12 mouse cellular contexts compared by ENCODE assay signal in genomic region chr6:70871511-70871980, GRCm38 (mm10). TPM values are rescaled to one million over a fixed set of nuclear protein-coding genes. Genes with fewer than 3 reads are reported as not detected.
DNase-seq lines count a peak whose midpoint lies in the region; ATAC-seq and TF ChIP-seq lines count a peak whose summit lies in the region.
"Had no signal": no experiment of that assay in that cellular context is flagged by ENCODE, and none has a peak within 500 bp of the region (broad histone marks: within the 10 kb centered on the region; RNA-seq: fewer than 3 reads in every experiment).

No protein-coding gene starts in this region.

- WGBS in forebrain, embryonic 12.5 days, result 76% methylated on average over 14 of the region's 14 CpGs
- 89% methylated on average over 14 of the region's 14 CpGs for WGBS in forebrain, embryonic 10.5 days
- WGBS in lung, adult 2 months, result 44% methylated on average over 14 of the region's 14 CpGs
- 53% methylated on average over 14 of the region's 14 CpGs for WGBS in neural tube, embryonic 15.5 days

- H3K27ac ChIP-seq in forebrain, embryonic 12.5 days, result 0 out of 2 replicates have a peak overlapping the region, but pooled peaks have one; percentile 46
- H3K27ac ChIP-seq in forebrain, embryonic 10.5 days, result no peak overlapping the region; the same call in 1 of the 2 replicates
- H3K27ac ChIP-seq in neural tube, embryonic 15.5 days (replicated peaks), result no peak overlapping the region

- no peak for TF ChIP-seq CTCF in lung, adult 2 months (IDR thresholded peaks at IDR 0.05; ENCODE audit: insufficient read depth, low read length)

- H3K4me2 ChIP-seq in forebrain, embryonic 12.5 days, result 0 out of 2 replicates have a peak overlapping the region, but pooled peaks have one; percentile 15
- H3K4me2 ChIP-seq in neural tube, embryonic 15.5 days, result peak overlapping the region; percentile 34

- no peaks in the 10 kb centered on the region for H3K9me3 ChIP-seq in forebrain, embryonic 12.5 days
- H3K9me3 ChIP-seq in forebrain, embryonic 10.5 days, result no peaks in the 10 kb centered on the region
- no peaks in the 10 kb centered on the region for H3K9me3 ChIP-seq in neural tube, embryonic 15.5 days (replicated peaks)
- H3K9me3 ChIP-seq: megakaryocyte, embryonic 14.5 days had no signal

- no peaks in the 10 kb centered on the region for H3K36me3 ChIP-seq in forebrain, embryonic 12.5 days (replicated peaks)
- H3K36me3 ChIP-seq in forebrain, embryonic 10.5 days (replicated peaks), result no peaks in the 10 kb centered on the region
- H3K36me3 ChIP-seq in neural tube, embryonic 15.5 days, result no peaks in the 10 kb centered on the region

- H3K4me1 ChIP-seq in forebrain, embryonic 12.5 days, result peaks cover 14% of the 10 kb centered on the region
- peaks cover 19% of the 10 kb centered on the region for H3K4me1 ChIP-seq in forebrain, embryonic 10.5 days
- H3K4me1 ChIP-seq in lung, adult 2 months (ENCODE audit: control insufficient read depth, insufficient read depth, low read length), result peaks cover 4% of the 10 kb centered on the region
- H3K4me1 ChIP-seq in neural tube, embryonic 15.5 days, result peaks cover 21% of the 10 kb centered on the region; the same call in 1 of the 2 replicates

- H3K9ac ChIP-seq in forebrain, embryonic 12.5 days, result no peak overlapping the region
- no peak overlapping the region for H3K9ac ChIP-seq in neural tube, embryonic 15.5 days (replicated peaks)

- intact Hi-C loops in left cerebral cortex, postnatal 4 days (cut with DNase I), result no loop called here

- TF ChIP-seq POLR2A in lung, adult 2 months (IDR thresholded peaks at IDR 0.05; ENCODE audit: borderline replicate concordance, extremely low read depth, low read depth, low read length), result no peak

- ATAC-seq in forebrain, embryonic 12.5 days (ENCODE audit: low FRiP score), result no peak
- ATAC-seq in granulocyte monocyte progenitor cell, adult 5-6 weeks (replicated peaks; ENCODE audit: poor library complexity, severe bottlenecking), result peak; percentile 81
- ATAC-seq in neural tube, embryonic 15.5 days (ENCODE audit: low FRiP score), result no peak

- H3K4me3 ChIP-seq in forebrain, embryonic 12.5 days (replicated peaks), result no peak overlapping the region
- H3K4me3 ChIP-seq in forebrain, embryonic 10.5 days, result no peak overlapping the region
- no peak overlapping the region for H3K4me3 ChIP-seq in lung, adult 2 months (replicated peaks; ENCODE audit: extremely low read depth, low read depth, low read length)
- H3K4me3 ChIP-seq in neural tube, embryonic 15.5 days (replicated peaks), result no peak overlapping the region
- H3K4me3 ChIP-seq: megakaryocyte, embryonic 14.5 days had no signal

- H3K27me3 ChIP-seq in forebrain, embryonic 12.5 days, result no peaks in the 10 kb centered on the region
- H3K27me3 ChIP-seq in forebrain, embryonic 10.5 days (ENCODE audit: poor library complexity, severe bottlenecking), result no peaks in the 10 kb centered on the region
- no peaks in the 10 kb centered on the region for H3K27me3 ChIP-seq in neural tube, embryonic 15.5 days (replicated peaks)
- H3K27me3 ChIP-seq: megakaryocyte, embryonic 14.5 days had no signal

- DNase-seq in forebrain, embryonic 10.5 days (ENCODE audit: extremely low spot score, low spot score), result no peak
- peak; percentile 22 for DNase-seq in lung, postnatal 36 days
- DNase-seq in lung, adult 2 months, result no peak
- no peak for DNase-seq in urinary bladder, postnatal 25 days (ENCODE audit: low spot score)
- no peak for DNase-seq in left cerebral cortex, postnatal 4 days

RNA-seq across cellular contexts. Expression of gene Eif2ak3, which starts 27.2 kb away (rescaled TPM):
- polyA plus RNA-seq in forebrain, embryonic 12.5 days (2016; fragmentation: Nextera tagmentation; extraction: Ambion mirVana), result 14.8 and 15.9 TPM in 2 replicates
- 6.5 and 8.0 TPM in 2 replicates for polyA plus RNA-seq in forebrain, embryonic 10.5 days (2016; fragmentation: Nextera tagmentation; extraction: Ambion mirVana)
- 12.6 and 14.8 TPM in 2 replicates for polyA plus RNA-seq in lung, adult 2 months (2012; rRNA removed)
- 13.1 and 13.6 TPM in 2 replicates for total RNA-seq in granulocyte monocyte progenitor cell, adult 5-6 weeks (2014; fragmentation: Nextera tagmentation)
- 21.2 and 24.4 TPM in 2 replicates for total RNA-seq in granulocyte monocyte progenitor cell, adult 5-6 weeks (2017)
- 11.6 and 13.3 TPM in 2 replicates for polyA plus RNA-seq in neural tube, embryonic 15.5 days (2015; fragmentation: Nextera tagmentation; extraction: Ambion mirVana)
- 10 to 100 TPM; 20.1 to 21.1 TPM for total RNA-seq in left cerebral cortex, postnatal 4 days (2021)

RNA-seq across cellular contexts. Expression of gene Tex37, which starts 47.2 kb away (rescaled TPM):
- not detected in 2 replicates for polyA plus RNA-seq in forebrain, embryonic 12.5 days (2016; fragmentation: Nextera tagmentation; extraction: Ambion mirVana)
- polyA plus RNA-seq in forebrain, embryonic 10.5 days (2016; fragmentation: Nextera tagmentation; extraction: Ambion mirVana), result not detected in 2 replicates
- not detected in 2 replicates for polyA plus RNA-seq in lung, adult 2 months (2012; rRNA removed)
- total RNA-seq in granulocyte monocyte progenitor cell, adult 5-6 weeks (2014; fragmentation: Nextera tagmentation), result not detected in 2 replicates
- not detected in 2 replicates for total RNA-seq in granulocyte monocyte progenitor cell, adult 5-6 weeks (2017)
- polyA plus RNA-seq in neural tube, embryonic 15.5 days (2015; fragmentation: Nextera tagmentation; extraction: Ambion mirVana), result not detected in 2 replicates
- not detected for total RNA-seq in left cerebral cortex, postnatal 4 days (2021)
- polyA plus RNA-seq: C2C12; kidney, embryonic 16.5 days; limb, embryonic 11.5 days had no signal
